Mouse (Mus musculus): ENCODE results near the gene Llgl1. TPM values are rescaled to one million over a fixed set of nuclear protein-coding genes. Genes with fewer than 3 reads are reported as not detected.

Gene Llgl1
- polyA plus RNA-seq, 1 experiment from 2014 or later = 32.6 TPM

- Histone ChIP-seq H3K9ac (ENCODE audit: low read depth, low read length) (0 out of 2 replicates have a peak overlapping the region, but pooled peaks have one; percentile 16), H3K4me3 (ENCODE audit: low read depth, low read length) (no peak overlapping the region), H3K4me2 (no peak overlapping the region), H3K9me3 (replicated peaks; ENCODE audit: control insufficient read depth, low read length) (no peaks in the 10 kb centered on the region), H3K4me1 (ENCODE audit: control insufficient read depth, insufficient read depth, low read length) (peaks cover 14% of the 10 kb centered on the region), H3K27me3 (ENCODE audit: control insufficient read depth, insufficient read depth, low read length) (no peaks in the 10 kb centered on the region), H3K27ac (ENCODE audit: low read depth, low read length) (no peak overlapping the region), H3K36me3 (ENCODE audit: control insufficient read depth, insufficient read depth, low read length) (peaks cover 39% of the 10 kb centered on the region)
- WGBS (ENCODE audit: insufficient replicate concordance) = 92% methylated on average over 19 of the region's 19 CpGs
- ATAC-seq (replicated peaks; ENCODE audit: insufficient number of reproducible peaks, low FRiP score, low TSS enrichment) = no peak
Measured at GRCm38 (mm10) chr11:60704023-60704880, 4.7 kb downstream of the Llgl1 start.

- WGBS (ENCODE audit: insufficient replicate concordance) = 72% methylated on average over 3 of the region's 3 CpGs
- Histone ChIP-seq H3K9me3 (replicated peaks; ENCODE audit: control insufficient read depth, low read length) (no peaks in the 10 kb centered on the region), H3K9ac (ENCODE audit: low read depth, low read length) (no peak overlapping the region), H3K36me3 (ENCODE audit: control insufficient read depth, insufficient read depth, low read length) (peaks cover 49% of the 10 kb centered on the region), H3K27me3 (ENCODE audit: control insufficient read depth, insufficient read depth, low read length) (no peaks in the 10 kb centered on the region), H3K4me2 (no peak overlapping the region), H3K4me1 (ENCODE audit: control insufficient read depth, insufficient read depth, low read length) (peaks cover 14% of the 10 kb centered on the region), H3K4me3 (ENCODE audit: low read depth, low read length) (no peak overlapping the region), H3K27ac (ENCODE audit: low read depth, low read length) (no peak overlapping the region)
- ATAC-seq (replicated peaks; ENCODE audit: insufficient number of reproducible peaks, low FRiP score, low TSS enrichment) = no peak
Measured at GRCm38 (mm10) chr11:60705255-60705654, 5.7 kb downstream of the Llgl1 start.

- Histone ChIP-seq H3K9ac (ENCODE audit: low read depth, low read length) (no peak overlapping the region), H3K36me3 (ENCODE audit: control insufficient read depth, insufficient read depth, low read length) (peaks cover 54% of the 10 kb centered on the region), H3K27ac (ENCODE audit: low read depth, low read length) (no peak overlapping the region), H3K4me3 (ENCODE audit: low read depth, low read length) (no peak overlapping the region), H3K9me3 (replicated peaks; ENCODE audit: control insufficient read depth, low read length) (no peaks in the 10 kb centered on the region), H3K4me1 (ENCODE audit: control insufficient read depth, insufficient read depth, low read length) (peaks cover 8% of the 10 kb centered on the region), H3K27me3 (ENCODE audit: control insufficient read depth, insufficient read depth, low read length) (no peaks in the 10 kb centered on the region), H3K4me2 (no peak overlapping the region)
- 92% methylated on average over 7 of the region's 7 CpGs for WGBS (ENCODE audit: insufficient replicate concordance)
- ATAC-seq (replicated peaks; ENCODE audit: insufficient number of reproducible peaks, low FRiP score, low TSS enrichment) = no peak
Measured at GRCm38 (mm10) chr11:60706076-60706475, 6.6 kb downstream of the Llgl1 start.

GRCm38 (mm10) chr11:60706696-60707480 lies 7.4 kb downstream of the Llgl1 start:
- Histone ChIP-seq H3K36me3 (ENCODE audit: control insufficient read depth, insufficient read depth, low read length) (peaks cover 62% of the 10 kb centered on the region), H3K27me3 (ENCODE audit: control insufficient read depth, insufficient read depth, low read length) (no peaks in the 10 kb centered on the region), H3K9ac (ENCODE audit: low read depth, low read length) (no peak overlapping the region), H3K4me2 (no peak overlapping the region), H3K9me3 (replicated peaks; ENCODE audit: control insufficient read depth, low read length) (no peaks in the 10 kb centered on the region), H3K4me3 (ENCODE audit: low read depth, low read length) (no peak overlapping the region), H3K4me1 (ENCODE audit: control insufficient read depth, insufficient read depth, low read length) (peaks cover 4% of the 10 kb centered on the region), H3K27ac (ENCODE audit: low read depth, low read length) (no peak overlapping the region)
- no peak for ATAC-seq (replicated peaks; ENCODE audit: insufficient number of reproducible peaks, low FRiP score, low TSS enrichment)
- 84% methylated on average over 14 of the region's 14 CpGs for WGBS (ENCODE audit: insufficient replicate concordance)

- Histone ChIP-seq H3K4me3 (ENCODE audit: low read depth, low read length) (no peak overlapping the region), H3K9ac (ENCODE audit: low read depth, low read length) (no peak overlapping the region), H3K4me1 (ENCODE audit: control insufficient read depth, insufficient read depth, low read length) (peaks cover 4% of the 10 kb centered on the region; the same call in 1 of the 2 replicates), H3K27me3 (ENCODE audit: control insufficient read depth, insufficient read depth, low read length) (no peaks in the 10 kb centered on the region), H3K27ac (ENCODE audit: low read depth, low read length) (no peak overlapping the region), H3K36me3 (ENCODE audit: control insufficient read depth, insufficient read depth, low read length) (peaks cover 70% of the 10 kb centered on the region), H3K9me3 (replicated peaks; ENCODE audit: control insufficient read depth, low read length) (no peaks in the 10 kb centered on the region), H3K4me2 (no peak overlapping the region)
- 76% methylated on average over 3 of the region's 3 CpGs for WGBS (ENCODE audit: insufficient replicate concordance)
- ATAC-seq (replicated peaks; ENCODE audit: insufficient number of reproducible peaks, low FRiP score, low TSS enrichment) = no peak
Measured at GRCm38 (mm10) chr11:60707672-60708071, 8.1 kb downstream of the Llgl1 start.

GRCm38 (mm10) chr11:60708631-60709030 lies 9.1 kb downstream of the Llgl1 start:
- 85% methylated on average over 10 of the region's 10 CpGs for WGBS (ENCODE audit: insufficient replicate concordance)
- no peaks in the 10 kb centered on the region; the same call in 1 of the 2 replicates for H3K4me1 ChIP-seq (ENCODE audit: control insufficient read depth, insufficient read depth, low read length)
- no peak for ATAC-seq (replicated peaks; ENCODE audit: insufficient number of reproducible peaks, low FRiP score, low TSS enrichment)

GRCm38 (mm10) chr11:60709481-60710465 lies 10.2 kb downstream of the Llgl1 start:
- Histone ChIP-seq H3K9ac (ENCODE audit: low read depth, low read length) (no peak overlapping the region), H3K4me3 (ENCODE audit: low read depth, low read length) (no peak overlapping the region), H3K9me3 (replicated peaks; ENCODE audit: control insufficient read depth, low read length) (no peaks in the 10 kb centered on the region), H3K4me2 (no peak overlapping the region), H3K27ac (ENCODE audit: low read depth, low read length) (no peak overlapping the region), H3K27me3 (ENCODE audit: control insufficient read depth, insufficient read depth, low read length) (no peaks in the 10 kb centered on the region), H3K36me3 (ENCODE audit: control insufficient read depth, insufficient read depth, low read length) (peaks cover 79% of the 10 kb centered on the region), H3K4me1 (ENCODE audit: control insufficient read depth, insufficient read depth, low read length) (no peaks in the 10 kb centered on the region)
- ATAC-seq (replicated peaks; ENCODE audit: insufficient number of reproducible peaks, low FRiP score, low TSS enrichment) = no peak
- 89% methylated on average over 45 of the region's 45 CpGs for WGBS (ENCODE audit: insufficient replicate concordance)

More at GRCm38 (mm10) chr11:60708631-60709030, 9.1 kb downstream of the Llgl1 start:
- Histone ChIP-seq H3K36me3 (ENCODE audit: control insufficient read depth, insufficient read depth, low read length) (peaks cover 77% of the 10 kb centered on the region), H3K27me3 (ENCODE audit: control insufficient read depth, insufficient read depth, low read length) (no peaks in the 10 kb centered on the region), H3K4me2 (no peak overlapping the region), H3K9ac (ENCODE audit: low read depth, low read length) (no peak overlapping the region), H3K9me3 (replicated peaks; ENCODE audit: control insufficient read depth, low read length) (no peaks in the 10 kb centered on the region), H3K4me3 (ENCODE audit: low read depth, low read length) (no peak overlapping the region), H3K27ac (ENCODE audit: low read depth, low read length) (no peak overlapping the region)

- ATAC-seq (replicated peaks; ENCODE audit: insufficient number of reproducible peaks, low FRiP score, low TSS enrichment) = no peak
- Histone ChIP-seq H3K4me1 (ENCODE audit: control insufficient read depth, insufficient read depth, low read length) (no peaks in the 10 kb centered on the region), H3K4me3 (ENCODE audit: low read depth, low read length) (no peak overlapping the region), H3K9ac (ENCODE audit: low read depth, low read length) (no peak overlapping the region), H3K36me3 (ENCODE audit: control insufficient read depth, insufficient read depth, low read length) (peaks cover 74% of the 10 kb centered on the region), H3K9me3 (replicated peaks; ENCODE audit: control insufficient read depth, low read length) (no peaks in the 10 kb centered on the region), H3K27ac (ENCODE audit: low read depth, low read length) (no peak overlapping the region), H3K27me3 (ENCODE audit: control insufficient read depth, insufficient read depth, low read length) (no peaks in the 10 kb centered on the region), H3K4me2 (no peak overlapping the region)
- 96% methylated on average over 17 of the region's 17 CpGs for WGBS (ENCODE audit: insufficient replicate concordance)
Measured at GRCm38 (mm10) chr11:60711218-60711617, 11.7 kb downstream of the Llgl1 start.
